Mouse (Mus musculus) forebrain, embryonic 13.5 days (tissue): ENCODE measurements around the gene Zc3h14. TPM values are rescaled to one million over a fixed set of nuclear protein-coding genes. Genes with fewer than 3 reads are reported as not detected.
A peak's percentile ranks its signal among the peaks of the same experiment; 100 is the strongest.

ENCODE experiments used
- ATAC-seq: fragments of 200-750 bp; cut with Nextera tagmentation; 2 replicates; pipeline ENCODE4 v1.8.0; 2017
- H3K27ac ChIP-seq: fragments of 300-500 bp; sonication (generic); 2 replicates; pipeline ENCODE4 v1.5.1; 2015; ENCODE audit warnings: inconsistent platforms, mild to moderate bottlenecking, moderate library complexity
- H3K27me3 ChIP-seq: fragments of 300-500 bp; sonication (generic); 2 replicates; pipeline ENCODE4 v1.6.1; 2015; ENCODE audit warnings: mild to moderate bottlenecking, inconsistent platforms
- H3K36me3 ChIP-seq: fragments of 300-500 bp; sonication (generic); 2 replicates; pipeline ENCODE4 v1.6.1; 2015; ENCODE audit warnings: mild to moderate bottlenecking, inconsistent platforms; ENCODE audit not compliant: poor library complexity, severe bottlenecking
- H3K4me1 ChIP-seq: fragments of 300-500 bp; sonication (generic); 2 replicates; pipeline ENCODE4 v1.6.1; 2015; ENCODE audit warnings: inconsistent platforms
- H3K4me2 ChIP-seq: fragments of 300-500 bp; sonication (generic); 2 replicates; pipeline ENCODE4 v1.6.1; 2015; ENCODE audit warnings: inconsistent platforms, mild to moderate bottlenecking, moderate library complexity
- H3K4me3 ChIP-seq: fragments of 300-500 bp; sonication (generic); 2 replicates; pipeline ENCODE4 v1.5.1; 2015; ENCODE audit warnings: mild to moderate bottlenecking, inconsistent platforms
- H3K9ac ChIP-seq: fragments of 300-500 bp; sonication (generic); 2 replicates; pipeline ENCODE4 v1.6.1; 2015; ENCODE audit warnings: mild to moderate bottlenecking, inconsistent platforms
- H3K9me3 ChIP-seq: fragments of 300-500 bp; sonication (generic); replicated peaks from 2 replicates; pipeline ENCODE4 v1.6.1; 2016; ENCODE audit warnings: inconsistent platforms
- WGBS: fragments of 180-500 bp; shearing (Covaris S2); methylation state at CpG from one replicate; pipeline ENCODE4 v1.1.7; 2015; 5-methylcytosine and 5-hydroxymethylcytosine counted together
- polyA plus RNA-seq: library from polyadenylated mRNA; unstranded; fragments of >200 nt; fragmentation: Nextera tagmentation; extraction: Ambion mirVana; gene quantifications from 2 replicates; pipeline ENCODE4 v1.2.1, GENCODE M21; 2015

Gene Zc3h14
- polyA plus RNA-seq: 125 and 126 TPM in 2 replicates

DNA sequence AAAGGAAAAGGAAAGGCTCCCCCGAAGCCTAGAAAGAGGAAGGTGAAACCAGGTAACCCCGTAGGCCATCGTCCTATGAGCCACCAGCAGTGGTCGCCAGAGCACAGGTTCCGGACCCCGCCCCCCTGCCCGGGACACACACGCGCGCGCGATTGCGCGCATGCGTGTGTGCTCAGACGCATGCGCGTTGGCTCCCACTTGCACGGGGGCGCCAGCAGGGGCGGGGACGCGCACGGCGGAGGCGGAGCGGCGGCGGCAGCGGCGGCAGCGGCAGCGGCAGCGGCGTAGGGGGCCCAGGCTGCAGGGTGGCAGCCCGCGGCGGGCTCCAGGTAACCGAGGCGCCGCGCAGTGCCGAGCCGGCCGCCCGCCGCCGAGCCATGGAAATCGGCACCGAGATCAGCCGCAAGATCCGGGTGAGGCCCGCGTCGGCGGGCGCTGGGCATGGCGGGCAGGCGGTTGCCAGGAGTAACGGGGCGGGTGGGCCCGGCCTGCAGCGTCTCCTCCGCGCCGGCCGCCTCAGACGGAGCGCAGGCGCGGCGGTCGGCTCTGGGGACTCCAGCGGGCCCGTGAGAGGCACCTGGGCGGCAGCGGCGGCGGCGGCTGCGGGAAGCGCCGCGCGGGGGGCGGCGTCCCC lies at the start of gene Zc3h14:
Gene Zc3h14 (plus strand): TSS at position 219 of the 634 bp plus-strand sequence.
- Histone ChIP-seq H3K4me3 (peak within 1 kb of the TSS; percentile 71), H3K4me2 (peak within 1 kb of the TSS; percentile 75), H3K9ac (peak within 1 kb of the TSS; percentile 90), H3K27ac (peak within 1 kb of the TSS; percentile 93), H3K4me1 (peaks cover 40% of the 10 kb centered on the region), H3K27me3 (no peaks in the 10 kb centered on the region), H3K36me3 (no peaks in the 10 kb centered on the region), H3K9me3 (no peaks in the 10 kb centered on the region)
- under 1% methylated on average over 72 of the region's 87 CpGs for WGBS
- ATAC-seq: peak; percentile 93

DNA sequence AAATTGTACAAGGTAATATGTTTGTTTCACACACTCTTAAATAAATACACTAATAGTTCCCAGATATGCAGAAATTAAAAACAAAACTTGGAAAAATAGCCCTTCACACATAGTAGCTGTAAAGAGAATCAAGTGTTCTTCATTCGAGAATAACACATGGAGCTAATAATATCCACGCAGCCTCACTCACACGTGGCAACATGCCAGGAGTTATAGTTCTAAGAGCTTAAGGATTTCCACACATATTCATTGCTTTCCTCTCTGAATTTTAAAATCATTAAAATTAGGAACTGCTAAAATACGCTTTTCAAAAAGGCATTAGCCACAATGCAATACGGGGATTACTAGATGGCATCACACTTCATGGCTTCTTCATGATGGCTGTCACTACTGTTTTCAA lies 49.6 kb upstream of the Zc3h14 start:
- Histone ChIP-seq H3K9ac (no peak overlapping the region), H3K4me2 (no peak overlapping the region), H3K4me3 (no peak overlapping the region), H3K36me3 (peaks cover 37% of the 10 kb centered on the region), H3K27ac (no peak overlapping the region), H3K27me3 (no peaks in the 10 kb centered on the region), H3K9me3 (no peaks in the 10 kb centered on the region), H3K4me1 (no peaks in the 10 kb centered on the region)
- WGBS: 78% methylated on average over 5 of the region's 5 CpGs
- ATAC-seq: no peak

DNA sequence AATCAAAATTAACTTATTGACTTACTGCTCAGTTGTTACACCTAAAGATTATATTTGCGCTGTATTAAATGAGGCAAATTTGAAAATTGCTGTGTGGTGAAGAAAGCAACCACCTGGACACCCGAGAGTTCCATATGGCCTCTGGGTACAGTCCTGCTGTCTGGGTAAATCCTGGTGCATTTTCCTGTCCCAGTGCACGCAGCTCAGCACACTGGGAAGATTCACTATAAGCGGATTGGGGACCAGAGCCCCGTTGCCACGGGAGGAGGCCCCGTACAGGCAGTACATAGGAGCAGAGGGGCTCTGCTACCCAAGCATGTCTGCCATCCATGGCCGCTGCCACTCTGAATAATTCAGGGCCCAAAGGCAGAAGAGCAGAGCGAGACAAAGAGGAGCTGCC lies 45.2 kb upstream of the Zc3h14 start:
- H3K36me3 ChIP-seq: peaks cover 41% of the 10 kb centered on the region
- H3K4me2 ChIP-seq: no peak overlapping the region
- peak; percentile 33; the same call in 1 of the 2 replicates for ATAC-seq
- no peaks in the 10 kb centered on the region for H3K27me3 ChIP-seq
- H3K9ac ChIP-seq: no peak overlapping the region
- H3K27ac ChIP-seq: peak overlapping the region; percentile 51; the same call in 1 of the 2 replicates
- no peaks in the 10 kb centered on the region for H3K9me3 ChIP-seq
- WGBS: 80% methylated on average over 9 of the region's 9 CpGs
- no peaks in the 10 kb centered on the region for H3K4me1 ChIP-seq
- H3K4me3 ChIP-seq: no peak overlapping the region

DNA sequence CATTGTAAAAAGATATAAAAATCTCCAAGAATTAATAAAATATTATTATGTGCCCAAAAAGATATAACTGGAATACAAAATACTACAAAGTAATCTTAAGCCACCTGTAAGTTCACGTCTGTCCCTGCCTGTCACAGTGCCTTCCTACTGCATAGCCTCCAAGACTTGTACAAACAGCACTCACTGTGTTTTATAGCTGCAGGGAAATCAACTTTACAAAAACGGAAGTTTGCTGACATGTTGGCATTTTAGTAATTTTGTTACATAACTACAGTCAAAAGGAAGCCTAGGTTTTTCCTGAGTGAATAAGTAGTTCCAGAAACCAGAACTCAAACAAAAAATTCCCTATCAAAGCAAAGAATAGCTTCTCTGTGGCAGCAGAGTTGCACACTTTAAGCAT lies 43.2 kb upstream of the Zc3h14 start:
- 82% methylated on average over 2 of the region's 2 CpGs for WGBS

DNA sequence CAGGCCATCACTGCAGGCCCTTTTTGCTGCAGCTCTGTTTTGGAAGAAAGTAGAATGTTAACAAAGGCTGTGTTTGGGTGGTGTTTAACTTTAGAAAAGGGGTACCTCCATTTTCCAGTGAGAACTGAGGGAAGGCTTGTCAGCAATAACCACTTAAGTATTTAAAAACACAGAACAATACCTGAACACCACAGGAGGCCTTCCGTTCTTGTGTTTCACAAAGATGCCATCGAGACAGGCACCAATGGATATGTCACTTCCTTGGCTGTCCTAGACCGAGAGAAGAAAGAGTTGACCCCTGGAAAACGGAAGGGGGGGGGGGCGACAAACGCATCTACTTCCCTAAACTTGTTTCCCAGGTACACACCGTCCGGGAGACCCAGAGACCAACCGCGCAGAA lies 42.8 kb upstream of the Zc3h14 start:
- ATAC-seq: no peak
- H3K27me3 ChIP-seq: no peaks in the 10 kb centered on the region
- H3K4me1 ChIP-seq: no peaks in the 10 kb centered on the region
- H3K36me3 ChIP-seq: peaks cover 32% of the 10 kb centered on the region
- H3K9ac ChIP-seq: no peak overlapping the region
- no peak overlapping the region for H3K4me2 ChIP-seq
- no peak overlapping the region for H3K27ac ChIP-seq
- 65% methylated on average over 10 of the region's 10 CpGs for WGBS
- H3K4me3 ChIP-seq: no peak overlapping the region
- no peaks in the 10 kb centered on the region for H3K9me3 ChIP-seq

More for the DNA sequence above, 43.2 kb upstream of the Zc3h14 start:
- H3K27me3 ChIP-seq: no peaks in the 10 kb centered on the region
- ATAC-seq: no peak
- H3K4me2 ChIP-seq: no peak overlapping the region
- H3K9me3 ChIP-seq: no peaks in the 10 kb centered on the region
- H3K27ac ChIP-seq: no peak overlapping the region
- H3K9ac ChIP-seq: no peak overlapping the region
- no peak overlapping the region for H3K4me3 ChIP-seq
- peaks cover 35% of the 10 kb centered on the region for H3K36me3 ChIP-seq
- no peaks in the 10 kb centered on the region for H3K4me1 ChIP-seq

DNA sequence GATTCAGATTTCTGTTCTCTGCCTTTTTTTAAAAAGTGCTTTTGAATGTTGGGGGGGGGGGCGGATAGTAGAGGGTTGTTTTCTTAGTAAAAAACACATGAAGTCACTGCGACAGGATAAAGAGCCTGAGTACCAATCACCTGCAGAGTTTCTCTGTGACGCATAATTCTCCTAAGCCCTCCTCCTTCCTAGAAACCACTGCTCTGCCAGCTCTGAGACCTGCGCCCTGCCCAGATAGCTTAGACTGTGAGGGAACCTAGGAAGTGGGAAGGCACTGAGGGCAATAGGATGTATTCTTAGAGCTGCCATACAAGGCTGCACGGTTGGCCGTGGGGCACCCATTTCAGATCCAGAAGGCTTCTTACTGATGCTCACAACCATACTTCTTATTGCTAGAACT lies 33.9 kb upstream of the Zc3h14 start:
- ATAC-seq: no peak
- Histone ChIP-seq H3K27ac (no peak overlapping the region), H3K36me3 (peaks cover 4% of the 10 kb centered on the region; the same call in 1 of the 2 replicates), H3K4me3 (no peak overlapping the region), H3K4me1 (no peaks in the 10 kb centered on the region), H3K27me3 (no peaks in the 10 kb centered on the region), H3K9me3 (no peaks in the 10 kb centered on the region), H3K9ac (no peak overlapping the region), H3K4me2 (no peak overlapping the region)
- WGBS: 64% methylated on average over 6 of the region's 6 CpGs

DNA sequence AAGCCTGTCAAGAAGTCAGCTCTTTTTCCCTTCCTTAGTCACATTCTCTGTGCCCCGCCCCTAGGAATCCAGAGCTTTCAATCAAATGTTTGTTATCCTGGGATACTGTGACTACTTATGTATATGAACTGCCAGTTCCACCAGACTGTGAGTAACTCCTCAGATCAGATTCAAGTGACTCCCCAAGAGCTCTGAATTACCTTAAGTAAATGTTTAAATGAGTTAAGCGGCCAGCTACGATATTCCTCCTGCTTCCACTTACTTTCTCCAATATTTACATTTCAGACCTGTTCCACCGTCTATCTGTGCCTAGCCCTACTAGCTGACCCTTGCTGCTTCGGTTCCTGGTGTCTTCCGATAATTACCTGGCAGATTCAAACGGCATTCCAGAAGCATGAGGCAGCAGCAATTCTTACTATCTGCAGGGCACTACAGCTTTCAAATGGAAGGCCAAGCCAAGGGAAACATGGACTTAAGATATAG lies 33.1 kb upstream of the Zc3h14 start:
- ATAC-seq: no peak
- H3K4me3 ChIP-seq: no peak overlapping the region
- peaks cover 4% of the 10 kb centered on the region; the same call in 1 of the 2 replicates for H3K36me3 ChIP-seq
- no peaks in the 10 kb centered on the region for H3K4me1 ChIP-seq
- WGBS: 66% methylated on average over 7 of the region's 7 CpGs
- H3K9me3 ChIP-seq: no peaks in the 10 kb centered on the region
- no peaks in the 10 kb centered on the region for H3K27me3 ChIP-seq
- H3K4me2 ChIP-seq: no peak overlapping the region
- H3K27ac ChIP-seq: no peak overlapping the region
- H3K9ac ChIP-seq: no peak overlapping the region

DNA sequence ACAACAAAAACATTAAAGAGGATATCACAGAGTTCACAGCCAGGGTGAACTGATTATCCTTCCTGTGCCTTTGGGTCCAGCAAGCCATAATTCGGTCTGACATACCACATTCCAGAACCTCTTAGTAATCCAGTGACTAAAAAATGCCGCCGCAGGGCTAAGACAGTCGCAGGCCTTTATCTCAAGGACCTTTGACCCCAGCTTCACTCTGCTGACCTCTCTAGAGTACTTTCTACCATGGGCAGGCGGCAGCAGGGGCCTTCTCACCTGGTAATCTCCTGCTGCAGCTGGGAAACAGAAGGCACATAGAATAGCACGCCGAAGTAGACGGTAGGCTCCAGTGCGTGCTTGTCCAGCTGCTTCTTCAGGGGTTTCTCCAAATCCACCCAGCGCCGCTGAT lies 32.0 kb upstream of the Zc3h14 start:
- peaks cover 3% of the 10 kb centered on the region; the same call in 1 of the 2 replicates for H3K36me3 ChIP-seq
- ATAC-seq: no peak
- 26% methylated on average over 11 of the region's 11 CpGs for WGBS

DNA sequence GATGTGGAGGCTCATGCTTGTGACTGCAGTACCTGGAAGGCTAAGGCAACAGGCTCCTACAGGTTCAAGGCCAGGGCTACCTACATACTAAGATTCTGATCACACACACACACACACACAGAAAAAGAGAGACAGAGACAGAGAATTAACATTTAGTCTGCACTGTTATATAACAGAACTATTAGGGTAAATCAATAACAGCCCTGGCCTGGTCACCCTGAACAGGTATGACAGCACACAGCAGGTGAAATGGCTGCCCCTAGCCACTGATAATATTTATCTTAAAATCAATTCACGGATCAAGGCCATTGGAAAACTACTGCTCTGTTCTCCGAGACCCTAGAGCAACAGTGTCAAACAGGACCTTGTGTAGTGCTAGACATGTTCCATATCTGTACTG lies 30.6 kb upstream of the Zc3h14 start:
- H3K9me3 ChIP-seq: no peaks in the 10 kb centered on the region
- no peak overlapping the region for H3K4me2 ChIP-seq
- 91% methylated on average over 2 of the region's 2 CpGs for WGBS
- H3K4me3 ChIP-seq: no peak overlapping the region
- no peak overlapping the region for H3K9ac ChIP-seq
- H3K27ac ChIP-seq: no peak overlapping the region
- peaks cover 19% of the 10 kb centered on the region for H3K4me1 ChIP-seq
- no peaks in the 10 kb centered on the region for H3K36me3 ChIP-seq
- no peaks in the 10 kb centered on the region for H3K27me3 ChIP-seq
- ATAC-seq: no peak

More for the DNA sequence above, 32.0 kb upstream of the Zc3h14 start:
- Histone ChIP-seq H3K27me3 (no peaks in the 10 kb centered on the region), H3K4me2 (no peak overlapping the region), H3K9me3 (no peaks in the 10 kb centered on the region), H3K27ac (no peak overlapping the region), H3K9ac (no peak overlapping the region), H3K4me3 (no peak overlapping the region), H3K4me1 (peaks cover 5% of the 10 kb centered on the region)

DNA sequence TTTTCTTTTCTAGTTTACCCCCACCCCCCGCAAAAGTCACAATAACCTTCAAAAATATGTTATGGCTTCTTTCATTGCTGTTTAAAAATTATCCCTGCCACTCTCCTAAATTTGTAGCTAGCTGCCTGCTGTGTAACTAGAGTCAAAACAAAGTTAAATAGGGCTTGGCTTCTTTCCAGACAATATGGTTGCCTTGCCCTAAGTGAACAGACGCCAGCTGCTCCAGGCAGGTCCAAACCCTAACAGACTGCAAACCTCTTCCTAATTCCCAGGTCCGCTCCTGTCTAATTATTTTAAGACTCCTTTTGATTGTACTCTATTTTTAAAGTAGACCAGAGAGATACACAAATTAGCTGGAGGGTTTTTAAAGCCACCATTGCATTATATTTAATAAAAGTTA lies 26.1 kb upstream of the Zc3h14 start:
- 53% methylated on average over 3 of the region's 3 CpGs for WGBS
- H3K27me3 ChIP-seq: no peaks in the 10 kb centered on the region
- peaks cover 25% of the 10 kb centered on the region for H3K4me1 ChIP-seq
- H3K9me3 ChIP-seq: no peaks in the 10 kb centered on the region
- H3K9ac ChIP-seq: no peak overlapping the region
- peak overlapping the region; percentile 20; the same call in 1 of the 2 replicates for H3K4me2 ChIP-seq
- ATAC-seq: peak; percentile 86
- peak overlapping the region; percentile 84 for H3K27ac ChIP-seq
- no peak overlapping the region for H3K4me3 ChIP-seq
- H3K36me3 ChIP-seq: 0 out of 2 replicates have a peak, but pooled peaks cover 5% of the 10 kb centered on the region

DNA sequence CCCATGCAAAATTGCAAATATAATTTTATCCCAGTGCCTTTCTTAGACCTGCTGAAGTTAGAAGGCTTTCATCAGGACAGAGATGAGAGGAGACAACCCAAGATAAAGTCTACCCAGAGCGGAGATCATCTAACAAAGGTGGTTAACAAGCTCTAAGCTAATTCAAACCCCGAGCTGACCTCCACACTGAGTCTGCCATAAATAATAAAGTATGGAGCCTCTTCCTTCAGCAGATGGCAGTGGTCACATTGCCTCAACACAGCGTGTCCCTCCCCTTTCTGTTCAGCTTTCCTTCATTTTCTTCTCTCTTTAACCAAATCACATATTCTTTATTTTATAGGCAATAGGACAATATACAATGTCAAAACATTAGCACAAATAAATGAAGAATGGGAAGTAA lies 25.7 kb upstream of the Zc3h14 start:
- peaks cover 25% of the 10 kb centered on the region for H3K4me1 ChIP-seq
- no peak overlapping the region for H3K4me3 ChIP-seq
- 0 out of 2 replicates have a peak, but pooled peaks cover 5% of the 10 kb centered on the region for H3K36me3 ChIP-seq
- no peak overlapping the region for H3K9ac ChIP-seq
- no peaks in the 10 kb centered on the region for H3K9me3 ChIP-seq
- WGBS: 54% methylated on average over 3 of the region's 3 CpGs
- peak overlapping the region; percentile 20; the same call in 1 of the 2 replicates for H3K4me2 ChIP-seq
- peak; percentile 78 for ATAC-seq
- no peaks in the 10 kb centered on the region for H3K27me3 ChIP-seq
- H3K27ac ChIP-seq: peak overlapping the region; percentile 84

DNA sequence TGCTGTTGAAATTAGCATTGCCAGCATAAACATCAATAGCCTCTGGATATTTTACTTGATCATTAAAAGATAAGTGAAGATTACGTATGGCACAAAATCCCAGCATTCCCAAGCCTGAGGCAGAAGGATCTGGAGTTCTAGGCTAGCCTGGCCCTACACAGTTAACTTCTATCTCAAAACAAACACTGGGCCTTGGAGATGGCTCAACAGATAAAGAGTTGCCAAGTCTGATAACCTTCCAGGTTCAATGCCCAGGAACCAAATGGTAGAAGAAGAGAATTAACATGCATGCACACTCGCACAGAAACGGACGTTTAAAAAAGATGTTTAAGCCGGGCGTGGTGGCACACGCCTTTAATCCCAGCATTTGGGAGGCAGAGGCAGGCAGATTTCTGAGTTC lies 22.5 kb upstream of the Zc3h14 start:
- Histone ChIP-seq H3K9me3 (no peaks in the 10 kb centered on the region), H3K27ac (no peak overlapping the region), H3K4me1 (peaks cover 25% of the 10 kb centered on the region), H3K9ac (no peak overlapping the region), H3K27me3 (no peaks in the 10 kb centered on the region), H3K4me2 (no peak overlapping the region), H3K36me3 (0 out of 2 replicates have a peak, but pooled peaks cover 5% of the 10 kb centered on the region), H3K4me3 (no peak overlapping the region)
- WGBS: 95% methylated on average over 7 of the region's 7 CpGs
- no peak for ATAC-seq
